Mouse (Mus musculus) frontal cortex, postnatal 36 days (tissue): ENCODE data around the gene Tcf21.

Experiments
- DNase-seq, 2 experiments: peaks; one replicate each; pipeline ENCODE4 v3.0.0; 2022; ENCODE audit warnings: low spot score in 2 of 2

The Tcf21 gene

DNA sequence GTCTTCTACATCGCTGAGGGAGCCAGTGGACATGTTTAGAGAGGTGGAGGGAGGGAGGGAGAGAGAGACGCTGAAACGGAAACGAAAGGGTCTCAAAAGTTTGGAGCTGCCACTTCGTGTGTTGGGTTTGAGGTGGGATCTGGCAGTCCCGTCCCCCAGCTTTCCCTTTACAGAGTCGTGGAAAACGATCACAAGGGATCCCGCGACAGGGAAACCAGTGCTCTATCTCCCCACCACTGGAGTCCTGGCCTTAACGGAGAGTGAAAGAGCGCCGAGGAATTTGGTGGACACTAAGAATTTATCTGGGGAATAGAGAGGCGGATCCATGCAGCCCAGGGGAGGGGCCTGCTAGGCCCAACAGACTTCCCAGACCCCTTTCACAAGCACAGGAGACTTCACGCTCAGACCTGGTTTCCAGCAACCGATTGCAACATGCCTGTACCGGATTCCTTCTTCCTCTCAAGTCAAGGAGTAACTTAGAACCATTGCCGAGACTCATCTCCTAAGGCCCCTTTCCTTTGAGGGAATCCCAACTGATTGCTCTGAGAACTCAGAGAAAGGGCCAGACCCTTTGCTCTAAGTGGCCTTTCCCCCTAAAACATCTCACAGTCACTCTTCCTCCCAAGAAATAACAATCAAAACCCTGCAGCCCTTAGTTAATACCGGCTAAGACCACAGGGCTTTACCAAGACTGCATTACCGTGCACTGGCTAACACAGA, at the start of gene Tcf21:
Tcf21 (minus strand) TSS at position 304 of the 720 bp plus-strand sequence.
- DNase-seq = no peak

DNA sequence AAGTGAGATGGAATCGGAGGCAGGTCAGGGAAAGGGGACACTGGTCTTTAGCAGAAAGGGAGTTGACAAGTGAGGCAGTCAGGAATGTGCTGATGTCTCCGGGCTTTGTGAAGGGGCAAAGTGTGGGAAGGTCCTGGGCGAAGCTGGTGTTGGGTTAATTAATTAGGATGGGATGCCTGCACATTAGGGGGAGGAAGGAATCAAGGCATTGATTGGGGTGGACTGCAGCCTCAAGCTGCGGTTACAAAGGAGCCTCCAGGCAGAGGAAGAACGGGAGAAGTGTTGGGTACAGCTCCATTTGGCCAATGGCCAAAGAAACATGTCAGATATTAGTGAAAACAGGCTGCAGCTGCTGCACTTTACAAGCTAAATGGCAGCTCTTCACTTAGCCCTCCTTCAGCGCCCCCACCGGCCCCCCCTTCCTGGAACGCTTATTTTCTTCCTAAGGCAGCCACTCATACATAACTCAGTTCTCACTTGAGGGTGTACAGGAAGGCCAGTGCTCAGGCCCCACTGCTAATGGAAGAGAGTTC, 48.5 kb upstream of the Tcf21 start:
- no peak for DNase-seq

DNA sequence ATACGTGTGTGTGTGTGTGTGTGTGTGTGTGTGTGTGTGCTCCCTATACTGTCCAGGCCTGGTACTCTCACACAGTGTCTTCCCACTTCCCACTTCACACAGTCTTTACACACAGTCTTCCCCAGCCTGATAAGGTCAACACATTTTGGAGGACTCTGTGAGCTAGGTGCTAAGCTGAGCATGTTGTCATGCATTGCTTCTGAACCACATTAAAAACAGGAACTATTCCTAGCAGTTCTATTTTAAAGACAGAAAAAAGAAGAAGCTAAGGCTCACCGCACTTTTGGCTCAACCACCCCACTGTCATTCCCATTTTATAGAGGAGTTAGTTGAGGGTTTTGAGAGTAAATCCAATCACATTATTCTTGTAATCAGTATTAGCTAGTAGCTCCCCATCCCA, 47.2 kb upstream of the Tcf21 start:
- no peak for DNase-seq

DNA sequence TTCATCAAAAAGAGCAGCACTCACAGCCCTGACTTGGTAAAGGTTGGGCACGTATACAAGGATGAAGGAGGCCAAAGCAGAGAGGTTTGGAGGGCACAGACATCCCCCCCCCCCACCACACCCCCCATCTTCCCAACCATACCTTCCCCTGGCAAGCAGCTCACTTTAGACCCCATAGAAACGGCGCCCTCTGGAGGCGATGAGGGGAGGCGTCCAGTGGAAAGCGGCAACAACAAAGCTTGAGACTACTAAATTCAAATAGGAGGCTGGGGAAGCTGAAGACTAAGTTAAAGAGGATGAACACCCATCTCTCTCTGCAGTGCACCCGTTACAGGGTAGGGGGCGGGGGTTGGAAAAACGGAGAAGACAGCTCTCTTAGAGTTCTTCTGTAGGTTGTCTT, 38.1 kb upstream of the Tcf21 start:
- DNase-seq = no peak

DNA sequence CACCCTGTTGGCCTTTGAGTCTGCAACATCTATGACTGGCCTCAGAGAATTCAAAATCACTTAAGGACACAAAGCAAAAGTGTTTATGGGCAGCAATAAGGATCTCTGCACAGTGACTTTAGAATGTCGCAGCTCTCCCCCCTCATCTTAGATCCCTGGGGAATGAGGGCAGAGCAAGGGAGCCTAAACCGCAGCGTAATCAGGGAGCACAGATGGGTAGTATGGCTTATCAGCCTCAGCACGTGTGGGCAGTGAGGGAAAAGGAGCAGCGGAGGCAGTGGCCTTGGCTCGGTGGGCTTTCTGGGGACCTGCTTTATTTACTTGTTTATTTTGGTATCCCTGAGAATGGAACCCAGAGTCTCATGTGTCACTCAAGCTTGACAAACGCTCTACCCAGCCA, 34.4 kb upstream of the Tcf21 start:
- no peak for DNase-seq

DNA sequence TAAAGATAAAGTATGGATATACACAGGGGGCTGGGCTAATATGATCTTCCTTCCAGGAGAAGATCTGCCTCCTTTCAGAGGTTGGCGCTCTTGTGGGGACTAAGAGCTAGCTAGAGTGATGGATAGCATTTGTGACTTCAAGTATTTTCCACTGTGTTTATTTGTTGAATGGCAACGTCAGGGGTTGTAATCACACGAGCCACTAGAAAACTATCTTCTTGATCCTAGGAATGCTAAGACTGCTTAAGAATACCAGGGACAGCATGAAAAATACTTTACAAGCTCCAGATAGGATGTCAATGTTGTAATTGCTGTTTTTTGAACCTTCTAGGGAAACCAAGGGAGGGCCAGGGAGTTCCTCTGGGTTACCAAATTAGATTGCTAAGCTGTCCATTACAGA, 25.4 kb upstream of the Tcf21 start:
- no peak for DNase-seq

DNA sequence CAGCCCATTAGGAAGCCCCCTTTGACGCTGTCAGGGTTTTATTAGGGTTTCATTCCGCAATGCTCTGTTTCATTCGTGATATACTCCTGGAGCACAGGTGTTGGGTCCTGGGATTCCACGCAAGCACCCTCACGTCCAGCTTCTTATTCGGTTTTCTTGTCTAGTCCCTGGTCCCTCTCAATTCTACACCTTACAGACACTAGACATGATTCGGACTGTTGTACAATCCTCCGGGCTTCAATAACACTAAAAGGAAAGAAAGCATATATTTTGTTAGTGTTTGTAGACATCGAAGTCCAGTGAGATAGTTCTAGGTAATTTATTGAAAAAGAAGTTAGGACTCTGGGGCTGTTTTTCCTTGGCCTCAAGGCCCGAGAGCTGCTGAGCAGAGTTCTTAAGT, 24.8 kb upstream of the Tcf21 start:
- no peak for DNase-seq

DNA sequence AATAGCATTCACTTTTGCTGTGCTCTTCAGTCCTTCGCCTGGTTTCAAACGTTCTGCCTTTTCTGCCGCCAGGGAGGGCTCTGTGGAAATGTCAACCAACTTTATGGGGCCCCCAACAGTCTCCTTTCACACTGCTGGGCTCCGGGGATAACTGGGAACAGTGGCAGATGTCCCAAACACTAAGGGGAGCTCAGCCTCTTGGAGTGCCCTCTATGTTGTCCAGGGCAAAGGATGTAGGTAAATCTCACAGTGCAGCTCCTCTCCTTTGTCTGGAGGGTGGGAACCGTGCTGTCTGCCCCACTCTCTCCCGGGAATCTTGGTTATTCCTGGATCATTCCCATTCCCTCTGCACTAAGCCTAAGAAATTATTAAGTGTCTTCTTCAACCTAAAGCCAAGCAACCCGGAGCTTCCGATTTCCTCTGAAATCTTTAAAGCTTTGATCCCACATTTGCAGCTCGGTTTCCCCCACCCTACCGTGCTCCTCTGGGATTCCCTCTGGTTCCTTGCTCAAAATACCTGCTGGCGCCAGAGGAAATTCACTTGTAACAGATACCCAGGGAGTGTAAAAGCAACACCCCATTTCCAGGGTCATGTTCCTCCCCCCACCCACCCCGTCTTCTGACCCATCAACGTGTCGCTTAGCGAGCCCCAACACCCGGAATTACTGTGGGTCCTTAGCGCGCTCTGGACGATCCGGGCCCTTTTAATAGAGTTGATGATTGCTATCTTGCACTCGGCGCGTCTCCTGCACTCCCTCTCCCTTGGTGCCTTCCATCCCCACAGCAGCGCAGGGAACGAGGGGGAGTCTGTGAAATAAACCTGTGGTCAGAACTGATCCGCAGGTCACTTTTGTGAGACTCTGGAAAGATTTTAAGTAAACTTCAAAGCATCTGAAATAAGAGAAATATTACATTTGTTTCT, 23.7 kb upstream of the Tcf21 start:
- DNase-seq = no peak

DNA sequence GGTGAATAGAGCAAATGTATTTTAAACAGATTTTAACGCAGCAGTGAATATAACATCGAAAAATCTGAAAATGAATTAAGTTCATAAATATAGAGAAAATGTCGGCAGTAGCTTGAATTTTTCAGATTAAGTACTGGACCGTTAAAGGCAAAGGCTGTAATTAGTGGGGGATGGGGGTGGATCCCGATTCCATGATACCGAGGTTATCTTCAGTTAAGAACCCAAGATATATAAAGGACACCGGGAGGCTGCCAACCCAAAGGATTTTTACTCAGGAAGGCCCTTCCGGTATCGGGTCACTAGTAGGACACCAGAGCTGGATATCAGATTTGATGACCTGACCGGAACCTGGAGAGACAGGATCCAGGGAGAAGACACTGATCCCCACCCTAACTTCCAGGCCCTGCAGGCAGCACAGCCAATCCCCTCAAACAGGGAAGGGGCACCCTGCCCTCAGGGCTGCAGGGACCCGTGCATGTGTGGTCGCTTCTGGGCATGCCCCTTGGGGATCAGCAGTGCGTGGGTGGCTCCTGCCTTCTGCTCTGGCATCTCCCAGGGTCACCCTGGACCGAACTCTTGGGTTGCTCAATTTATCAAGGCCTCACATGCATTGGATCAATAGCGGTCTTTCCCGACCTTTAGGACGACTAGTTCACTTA, 22.9 kb upstream of the Tcf21 start:
- DNase-seq = no peak

DNA sequence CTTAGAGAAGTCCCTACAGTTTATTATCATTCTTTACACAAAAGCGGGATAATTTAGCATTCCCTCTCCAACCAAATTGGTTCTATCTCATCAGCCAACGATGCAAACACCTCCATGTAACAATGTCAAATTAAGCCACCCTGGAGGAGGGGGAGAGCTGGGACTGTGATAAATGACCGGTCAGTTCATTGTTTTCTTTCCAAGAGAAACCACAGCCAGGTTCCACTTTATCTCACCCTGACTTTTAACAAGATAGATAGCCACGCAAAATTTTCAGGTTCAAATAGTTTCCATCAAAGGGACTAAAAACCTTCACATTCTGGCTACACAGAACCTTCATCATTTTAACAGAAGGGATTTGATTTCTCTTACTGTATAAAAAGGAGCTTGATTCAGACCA, 22.1 kb upstream of the Tcf21 start:
- DNase-seq = no peak

DNA sequence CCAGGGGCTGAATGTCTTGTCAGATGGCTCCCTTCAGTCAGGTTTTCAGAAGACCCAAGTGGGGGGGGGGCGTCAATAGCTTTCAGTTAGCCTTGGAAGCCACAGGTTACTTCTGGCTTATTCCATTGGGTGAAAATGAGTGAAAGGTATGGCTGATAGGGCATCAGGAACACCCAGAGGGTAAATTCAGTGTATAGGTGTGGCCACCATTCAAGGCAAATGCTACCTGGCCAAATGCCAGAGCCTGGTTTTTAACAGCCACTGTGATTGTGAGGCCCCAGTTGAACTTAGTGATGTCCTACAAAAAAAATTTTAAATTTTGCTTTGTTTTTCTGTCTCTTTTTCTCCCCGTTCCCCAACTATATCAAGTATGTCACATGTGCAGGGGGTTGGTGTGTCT, 6.3 kb upstream of the Tcf21 start:
- DNase-seq = no peak

DNA sequence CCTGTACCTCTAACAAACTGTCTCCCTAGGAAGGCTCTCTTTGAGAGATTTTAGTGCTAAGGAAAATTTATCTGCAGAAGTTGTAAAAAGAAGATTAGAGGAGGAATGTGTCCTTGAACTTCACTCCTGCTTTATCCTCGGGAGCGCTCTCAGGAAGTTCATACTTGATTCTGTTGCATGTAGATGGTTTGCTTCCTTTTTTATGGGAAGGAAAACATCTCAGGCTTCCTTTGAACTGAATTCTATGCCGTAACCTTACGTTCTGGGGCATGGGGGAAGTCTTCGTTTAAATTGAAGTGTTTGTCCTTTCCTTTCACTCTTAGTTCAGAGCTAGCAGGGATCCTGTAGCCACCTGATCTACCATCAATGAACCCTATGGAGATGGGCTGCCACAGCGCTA, 2.9 kb upstream of the Tcf21 start:
- DNase-seq = no peak

DNA sequence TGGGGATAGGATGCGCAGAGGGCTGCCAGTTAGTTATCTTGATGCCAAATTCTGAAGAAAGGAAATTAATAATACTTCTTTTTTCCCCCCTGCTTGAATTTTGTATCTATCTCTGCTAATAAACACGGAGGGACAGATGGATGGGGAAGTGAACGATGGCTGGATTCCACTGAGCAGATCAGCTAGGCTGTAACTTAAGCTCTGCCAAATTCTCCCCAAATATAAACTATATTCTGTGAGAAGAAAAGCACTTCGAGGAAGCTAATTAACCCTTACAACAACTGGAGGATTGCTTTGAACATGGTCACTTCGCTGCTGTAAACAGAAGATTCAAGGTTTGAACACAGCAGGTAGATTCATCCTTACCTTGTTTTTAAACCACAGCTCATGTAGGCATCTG, 2.5 kb upstream of the Tcf21 start:
- DNase-seq = no peak

DNA sequence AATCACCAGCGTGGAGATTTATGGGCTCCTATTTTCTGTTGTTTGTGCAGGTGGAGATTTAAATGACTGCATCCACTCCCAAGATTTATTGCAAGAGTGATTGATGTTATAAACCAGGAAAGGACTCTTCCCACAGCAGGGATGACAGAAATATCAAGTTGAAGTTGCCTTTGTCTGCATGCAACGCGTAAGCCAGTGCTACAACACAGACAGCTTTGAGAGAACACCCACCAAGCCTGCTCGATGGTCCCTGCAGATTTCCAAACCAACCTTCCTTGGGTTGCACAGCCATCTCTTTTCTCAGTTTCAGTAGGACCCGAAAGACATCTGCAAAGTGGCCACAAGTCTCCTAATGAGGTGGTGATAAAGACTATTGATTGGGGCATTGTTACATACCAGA, 1.7 kb upstream of the Tcf21 start:
- DNase-seq = no peak

DNA sequence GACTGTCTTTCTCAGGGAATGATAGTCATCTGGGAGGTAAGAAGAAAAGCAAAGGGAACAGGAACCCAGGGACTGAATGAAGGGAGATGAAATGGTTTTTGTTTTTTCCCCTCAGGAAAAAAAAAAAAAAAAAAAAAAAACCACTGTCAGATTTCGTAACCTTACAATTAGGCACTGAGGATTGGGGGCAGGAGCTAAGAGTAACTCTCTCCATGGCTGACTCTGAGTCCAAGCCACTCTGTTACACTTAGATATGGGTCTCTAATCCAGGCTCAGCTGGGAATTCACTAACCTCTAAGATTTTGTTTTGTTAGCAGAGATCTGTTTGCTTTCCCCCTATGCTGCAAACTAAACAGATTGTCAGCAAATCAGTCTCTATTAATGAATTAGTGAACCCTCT, 1.3 kb upstream of the Tcf21 start:
- DNase-seq = no peak

DNA sequence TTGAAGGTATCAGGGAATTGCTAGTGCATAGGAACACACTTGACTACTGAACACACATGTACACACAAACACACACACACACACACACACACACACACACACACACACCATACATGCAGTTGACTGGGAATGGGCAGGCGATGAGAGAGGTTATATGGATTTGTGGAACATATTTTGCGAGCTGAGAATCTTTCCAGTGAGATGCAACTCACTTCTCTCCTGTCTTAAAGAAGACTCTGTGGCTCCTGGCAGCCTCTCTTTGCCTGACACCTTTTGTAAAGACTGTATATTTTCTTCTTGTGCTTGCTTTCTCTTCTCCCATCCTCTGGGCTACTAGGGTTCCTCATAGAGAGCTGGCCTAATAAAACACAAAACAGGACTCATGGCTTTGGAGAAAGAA, 867 bp upstream of the Tcf21 start:
- no peak for DNase-seq

DNA sequence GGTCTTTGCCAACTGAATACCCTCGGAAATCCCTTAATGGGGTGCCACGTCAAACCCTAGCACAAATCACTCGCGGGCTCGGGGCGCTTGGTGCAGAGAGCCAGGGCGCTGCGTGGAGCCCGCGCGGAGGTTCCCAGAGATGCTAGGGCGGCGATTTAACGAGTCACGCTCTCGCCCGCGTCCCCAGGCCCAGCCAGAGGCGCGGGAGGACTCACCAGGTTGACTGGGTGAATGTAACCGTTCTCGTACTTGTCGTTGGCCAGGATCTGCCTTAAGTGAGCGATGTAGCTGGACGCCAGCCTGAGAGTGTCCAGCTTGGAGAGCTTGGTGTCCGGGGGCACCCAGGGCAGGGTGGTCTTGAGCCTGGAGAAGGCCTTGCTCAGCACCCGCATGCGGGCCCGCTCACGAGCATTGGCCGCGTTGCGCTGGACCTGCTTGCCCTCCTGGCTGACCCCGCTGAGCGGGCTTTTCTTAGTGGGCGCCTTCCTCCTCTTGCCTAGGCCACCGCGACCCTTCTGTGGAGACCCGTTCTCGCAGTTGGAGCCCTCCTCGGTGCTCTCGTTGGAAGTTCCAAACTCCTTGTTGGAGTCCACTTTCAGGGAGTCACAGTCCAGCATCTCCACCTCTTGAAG, 619 bp downstream of the Tcf21 start:
- DNase-seq = no peak

DNA sequence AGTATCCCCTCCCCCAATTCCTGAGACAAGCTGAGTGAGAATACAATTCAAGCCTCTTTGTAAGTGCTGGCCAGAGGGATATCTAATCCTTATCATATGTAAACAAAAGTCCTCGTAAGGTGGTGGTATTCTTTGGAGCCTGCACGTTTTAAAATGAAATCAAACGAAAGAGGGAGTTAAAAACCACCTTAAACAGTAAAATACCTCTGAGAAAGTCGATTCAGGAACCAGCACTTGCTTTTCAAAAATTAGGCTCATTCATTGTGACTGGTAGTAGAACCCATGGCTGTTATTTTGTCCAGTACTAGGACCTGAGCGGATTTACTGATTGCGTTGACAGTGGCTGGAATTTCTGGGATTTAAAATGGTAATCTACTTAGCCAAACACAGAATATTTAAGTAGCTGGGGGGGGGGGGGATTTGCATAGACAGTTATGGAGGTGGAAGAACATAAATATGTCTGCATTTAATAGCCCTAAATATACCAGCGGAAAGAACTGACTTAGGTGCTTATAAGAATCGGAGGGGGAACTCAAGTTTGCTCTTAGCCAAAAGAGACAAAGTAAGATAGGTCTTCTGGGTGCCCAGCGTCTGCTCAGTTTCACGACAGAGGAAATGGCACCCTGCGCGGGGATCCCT, 1.3 kb downstream of the Tcf21 start:
- no peak for DNase-seq

DNA sequence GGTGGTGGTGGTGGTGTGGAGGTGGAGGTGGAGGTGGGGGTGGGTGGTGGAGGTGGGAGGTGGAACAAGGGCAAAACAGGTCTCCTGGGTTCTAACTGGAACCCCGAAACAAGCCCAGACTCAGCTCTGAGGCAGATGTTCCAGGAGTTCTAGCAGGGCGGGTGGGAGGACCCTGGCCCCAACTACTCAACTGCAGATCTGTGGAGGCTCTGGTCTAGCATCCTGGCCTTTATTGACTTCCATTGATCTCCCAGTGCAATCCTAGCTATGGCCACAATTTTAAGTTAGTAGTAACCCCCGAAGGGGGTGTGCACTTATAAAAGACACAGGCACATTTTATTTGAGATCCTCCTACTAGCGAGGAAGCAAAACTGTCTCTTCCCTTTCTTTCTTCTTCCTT, 2.0 kb downstream of the Tcf21 start:
- DNase-seq = no peak

DNA sequence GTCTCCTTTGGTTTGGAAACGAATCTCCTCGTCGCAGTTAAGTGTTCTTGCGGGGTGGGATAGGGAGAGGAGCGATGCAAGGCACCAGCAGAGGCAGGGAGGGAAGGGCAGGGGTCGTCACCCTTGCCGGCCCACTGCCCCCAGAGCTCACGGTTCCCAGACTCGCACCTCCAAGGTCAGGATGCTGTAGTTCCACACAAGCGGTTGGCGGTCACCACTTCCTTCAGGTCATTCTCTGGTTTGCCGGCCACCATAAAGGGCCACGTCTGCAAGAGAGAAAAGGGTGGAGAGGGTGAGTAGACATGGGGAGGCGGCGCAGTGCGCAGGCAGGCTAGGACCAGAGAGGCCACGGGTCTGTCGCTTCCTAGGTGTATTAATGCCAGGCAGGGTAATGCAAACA, 2.4 kb downstream of the Tcf21 start:
- no peak for DNase-seq

DNA sequence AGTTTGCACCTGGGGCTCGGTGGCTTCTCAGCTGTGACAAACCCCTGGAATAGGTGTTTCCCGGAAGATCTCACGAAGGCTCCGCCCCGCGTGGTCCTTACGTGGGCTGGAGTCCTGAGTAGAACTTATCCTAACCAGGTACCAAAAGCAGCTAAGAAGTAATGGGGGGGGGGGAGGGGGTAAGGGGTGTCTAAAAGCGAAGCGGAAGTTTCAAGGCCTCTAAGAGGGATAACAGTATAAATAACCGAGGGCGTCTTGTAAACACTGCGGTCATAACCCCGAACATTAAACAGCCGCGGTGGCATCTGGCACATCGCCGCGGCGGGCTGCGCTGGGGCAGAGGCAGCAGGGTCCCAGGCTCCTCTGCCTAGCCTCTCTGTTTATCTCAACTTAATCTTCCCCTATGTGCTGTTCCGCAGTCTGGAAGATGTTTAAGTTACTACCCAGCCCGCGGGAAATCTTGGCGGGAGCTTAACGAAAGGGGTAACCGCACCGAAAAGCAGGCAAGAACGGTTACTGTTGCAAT, 3.7 kb downstream of the Tcf21 start:
- no peak for DNase-seq
